Mouse (Mus musculus): ENCODE data around the gene Dapl1. TPM values are rescaled to one million over a fixed set of nuclear protein-coding genes. Genes with fewer than 3 reads are reported as not detected.

Gene Dapl1
- polyA plus RNA-seq, 1 experiment from 2014 or later: not detected

- no peaks in the 10 kb centered on the region for H3K27me3 ChIP-seq (ENCODE audit: insufficient read depth, low read length)
- H3K4me3 ChIP-seq (ENCODE audit: low read depth, low read length): no peak overlapping the region
- H3K4me1 ChIP-seq (ENCODE audit: insufficient read depth): no peaks in the 10 kb centered on the region
- WGBS (ENCODE audit: insufficient replicate concordance): 68% methylated on average over 6 of the region's 6 CpGs
- no peaks in the 10 kb centered on the region for H3K36me3 ChIP-seq (replicated peaks; ENCODE audit: insufficient read depth, low read length)
- no peak overlapping the region for H3K9ac ChIP-seq (replicated peaks)
- no peaks in the 10 kb centered on the region for H3K9me3 ChIP-seq (ENCODE audit: low read length)
- no peak overlapping the region for H3K27ac ChIP-seq (ENCODE audit: low read depth)
- ATAC-seq (no peak), DNase-seq (no peak)
- H3K4me2 ChIP-seq (ENCODE audit: low read depth, low read length): no peak overlapping the region
- TF ChIP-seq EP300 (IDR thresholded peaks at IDR 0.05; ENCODE audit: low read depth) (no peak), CTCF (IDR thresholded peaks at IDR 0.05; ENCODE audit: low read depth) (no peak)
Measured at GRCm38 (mm10) chr2:59486196-59486845, 1.9 kb downstream of the Dapl1 start.

- H3K9ac ChIP-seq (replicated peaks): no peak overlapping the region
- no peaks in the 10 kb centered on the region for H3K27me3 ChIP-seq (ENCODE audit: insufficient read depth, low read length)
- no peak overlapping the region for H3K4me3 ChIP-seq (ENCODE audit: low read depth, low read length)
- no peaks in the 10 kb centered on the region for H3K36me3 ChIP-seq (replicated peaks; ENCODE audit: insufficient read depth, low read length)
- ATAC-seq: no peak
- H3K27ac ChIP-seq (ENCODE audit: low read depth): no peak overlapping the region
- no peak for DNase-seq
- no peaks in the 10 kb centered on the region for H3K4me1 ChIP-seq (ENCODE audit: insufficient read depth)
- no peaks in the 10 kb centered on the region for H3K9me3 ChIP-seq (ENCODE audit: low read length)
- no peak for TF ChIP-seq EP300 (IDR thresholded peaks at IDR 0.05; ENCODE audit: low read depth)
- TF ChIP-seq CTCF (IDR thresholded peaks at IDR 0.05; ENCODE audit: low read depth): no peak
- no peak overlapping the region for H3K4me2 ChIP-seq (ENCODE audit: low read depth, low read length)
- WGBS (ENCODE audit: insufficient replicate concordance): 51% methylated on average over 2 of the region's 2 CpGs
Measured at GRCm38 (mm10) chr2:59488235-59488634, 3.8 kb downstream of the Dapl1 start.

DNA sequence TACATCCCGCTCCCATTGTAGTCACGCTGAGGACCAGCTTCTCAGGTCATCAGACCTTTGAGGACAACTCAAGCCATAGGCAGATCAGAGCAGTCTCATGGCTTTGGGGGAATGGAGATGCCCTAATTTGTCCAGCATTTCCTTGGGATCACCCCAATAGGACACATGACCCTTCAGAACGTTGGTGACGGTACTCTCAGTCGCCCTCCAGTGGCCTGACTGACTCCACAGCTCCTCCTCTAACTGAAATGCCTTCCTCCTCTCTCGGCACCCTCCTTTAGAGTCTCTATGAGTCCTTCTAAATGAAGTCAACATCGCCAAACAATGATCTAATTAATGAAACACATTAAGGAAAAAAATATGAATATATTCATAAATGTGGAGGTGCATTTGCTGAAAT lies 5.9 kb downstream of the Dapl1 start:
- Histone ChIP-seq H3K27me3 (ENCODE audit: insufficient read depth, low read length) (no peaks in the 10 kb centered on the region), H3K9ac (replicated peaks) (no peak overlapping the region), H3K4me2 (ENCODE audit: low read depth, low read length) (no peak overlapping the region), H3K36me3 (replicated peaks; ENCODE audit: insufficient read depth, low read length) (no peaks in the 10 kb centered on the region), H3K4me1 (ENCODE audit: insufficient read depth) (no peaks in the 10 kb centered on the region), H3K4me3 (ENCODE audit: low read depth, low read length) (no peak overlapping the region), H3K9me3 (ENCODE audit: low read length) (no peaks in the 10 kb centered on the region), H3K27ac (ENCODE audit: low read depth) (no peak overlapping the region)
- ATAC-seq: no peak
- WGBS (ENCODE audit: insufficient replicate concordance): 60% methylated on average over 7 of the region's 7 CpGs
- no peak for DNase-seq
- TF ChIP-seq CTCF (IDR thresholded peaks at IDR 0.05; ENCODE audit: low read depth): peak; percentile 41
- TF ChIP-seq EP300 (IDR thresholded peaks at IDR 0.05; ENCODE audit: low read depth): no peak

- WGBS (ENCODE audit: insufficient replicate concordance): 29% methylated on average over 13 of the region's 13 CpGs
- DNase-seq (no peak), ATAC-seq (no peak)
- Histone ChIP-seq H3K9me3 (ENCODE audit: low read length) (no peaks in the 10 kb centered on the region), H3K27ac (ENCODE audit: low read depth) (no peak overlapping the region), H3K27me3 (ENCODE audit: insufficient read depth, low read length) (no peaks in the 10 kb centered on the region), H3K4me3 (ENCODE audit: low read depth, low read length) (no peak overlapping the region), H3K4me2 (ENCODE audit: low read depth, low read length) (no peak overlapping the region), H3K4me1 (ENCODE audit: insufficient read depth) (no peaks in the 10 kb centered on the region), H3K36me3 (replicated peaks; ENCODE audit: insufficient read depth, low read length) (no peaks in the 10 kb centered on the region), H3K9ac (replicated peaks) (no peak overlapping the region)
- no peak for TF ChIP-seq CTCF (IDR thresholded peaks at IDR 0.05; ENCODE audit: low read depth)
- TF ChIP-seq EP300 (IDR thresholded peaks at IDR 0.05; ENCODE audit: low read depth): no peak
Measured at GRCm38 (mm10) chr2:59493445-59494085, 9.1 kb downstream of the Dapl1 start.

DNA sequence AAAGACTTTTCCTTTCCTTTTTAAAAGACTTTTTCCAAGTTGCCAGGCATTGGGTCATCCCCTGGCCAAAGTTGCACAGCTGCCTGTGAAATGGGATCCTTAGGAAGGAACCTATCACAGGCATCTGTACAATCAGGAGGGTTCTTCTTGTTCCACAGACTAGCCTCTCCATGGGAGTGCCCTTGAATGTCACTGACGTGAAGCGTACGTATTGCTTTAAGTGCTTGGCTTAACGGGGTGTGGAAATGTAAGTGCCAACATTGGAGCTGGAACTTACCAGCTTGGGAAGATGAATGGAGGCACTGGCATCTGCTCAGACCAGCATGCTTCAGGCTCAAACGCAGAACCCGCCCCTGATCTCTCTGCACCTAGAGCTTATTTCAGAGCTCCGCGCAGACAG lies 14.7 kb downstream of the Dapl1 start:
- DNase-seq: no peak
- no peak overlapping the region for H3K4me3 ChIP-seq (ENCODE audit: low read depth, low read length)
- no peak overlapping the region for H3K4me2 ChIP-seq (ENCODE audit: low read depth, low read length)
- H3K27me3 ChIP-seq (ENCODE audit: insufficient read depth, low read length): no peaks in the 10 kb centered on the region
- no peak overlapping the region for H3K9ac ChIP-seq (replicated peaks)
- H3K27ac ChIP-seq (ENCODE audit: low read depth): no peak overlapping the region
- H3K36me3 ChIP-seq (replicated peaks; ENCODE audit: insufficient read depth, low read length): no peaks in the 10 kb centered on the region
- 89% methylated on average over 8 of the region's 8 CpGs for WGBS (ENCODE audit: insufficient replicate concordance)
- no peaks in the 10 kb centered on the region for H3K4me1 ChIP-seq (ENCODE audit: insufficient read depth)
- H3K9me3 ChIP-seq (ENCODE audit: low read length): no peaks in the 10 kb centered on the region
- TF ChIP-seq CTCF (IDR thresholded peaks at IDR 0.05; ENCODE audit: low read depth) (no peak), EP300 (IDR thresholded peaks at IDR 0.05; ENCODE audit: low read depth) (no peak)
- no peak for ATAC-seq

GRCm38 (mm10) chr2:59499717-59500116 lies 15.3 kb downstream of the Dapl1 start:
- Histone ChIP-seq H3K9ac (replicated peaks) (no peak overlapping the region), H3K36me3 (replicated peaks; ENCODE audit: insufficient read depth, low read length) (no peaks in the 10 kb centered on the region), H3K4me3 (ENCODE audit: low read depth, low read length) (no peak overlapping the region), H3K4me2 (ENCODE audit: low read depth, low read length) (no peak overlapping the region), H3K9me3 (ENCODE audit: low read length) (no peaks in the 10 kb centered on the region), H3K27ac (ENCODE audit: low read depth) (no peak overlapping the region), H3K27me3 (ENCODE audit: insufficient read depth, low read length) (no peaks in the 10 kb centered on the region), H3K4me1 (ENCODE audit: insufficient read depth) (no peaks in the 10 kb centered on the region)
- DNase-seq: no peak
- TF ChIP-seq EP300 (IDR thresholded peaks at IDR 0.05; ENCODE audit: low read depth): no peak
- TF ChIP-seq CTCF (IDR thresholded peaks at IDR 0.05; ENCODE audit: low read depth): no peak
- no peak for ATAC-seq
- WGBS (ENCODE audit: insufficient replicate concordance): 85% methylated on average over 2 of the region's 2 CpGs

All from liver, postnatal 0 days (tissue).